In the genomic region with DNA sequence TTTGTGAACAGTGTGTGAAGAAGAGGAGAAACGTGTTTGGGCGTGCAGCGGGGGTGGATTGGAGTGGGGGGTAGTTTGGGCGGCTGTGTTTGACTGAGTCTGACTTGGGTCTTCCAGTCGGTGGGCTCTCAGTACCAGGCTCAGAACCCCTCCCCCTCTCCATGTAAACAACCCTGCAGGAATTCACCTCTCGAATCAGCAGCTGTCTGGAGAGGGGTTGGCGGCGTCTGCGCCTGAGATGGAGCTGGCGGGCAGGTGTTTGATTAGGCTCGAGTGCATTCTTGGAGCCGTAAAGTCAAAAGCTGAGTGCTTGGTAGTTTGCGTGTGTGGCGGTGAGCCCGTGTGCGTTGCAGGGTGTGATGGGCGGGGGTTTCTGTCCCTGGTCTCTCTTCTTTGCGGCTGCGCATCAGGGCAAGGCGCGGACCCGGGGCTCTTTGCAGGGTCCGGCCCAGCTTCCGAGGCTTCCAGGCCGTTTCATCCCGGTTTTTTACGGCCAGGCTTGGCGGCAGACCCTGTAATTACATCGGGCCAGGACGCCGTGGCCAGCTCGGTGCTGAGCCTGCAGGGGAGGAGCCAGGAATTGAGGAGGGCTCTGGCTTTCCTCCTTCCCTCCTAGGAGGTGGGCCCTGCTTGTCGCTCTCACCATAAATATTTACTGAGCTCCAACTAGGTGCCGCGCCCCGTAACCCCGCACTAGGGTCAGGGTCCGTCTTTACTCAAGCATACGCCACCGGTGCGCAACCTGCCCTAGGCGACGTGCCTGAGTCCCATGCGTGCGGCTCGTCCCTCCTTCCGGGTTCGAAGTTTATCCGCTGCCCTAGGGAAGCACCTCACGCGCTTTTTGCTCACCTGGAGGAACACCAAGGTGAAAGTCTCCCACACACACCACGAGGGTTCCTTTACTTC, we compare ENCODE assay signal across 7 mouse cellular contexts. TPM values are rescaled to one million over a fixed set of nuclear protein-coding genes. Genes with fewer than 3 reads are reported as not detected.
DNase-seq lines count a peak whose midpoint lies in the region; ATAC-seq lines count a peak whose summit lies in the region.

A gene (minus strand): TSS at position 537 of the 906 bp plus-strand sequence.

- H3K9ac ChIP-seq in embryonic facial prominence, embryonic 15.5 days = peak within 1 kb of the TSS; percentile 40

- H3K4me2 ChIP-seq in embryonic facial prominence, embryonic 15.5 days (replicated peaks) = peak within 1 kb of the TSS; percentile 95

- H3K27ac ChIP-seq in embryonic facial prominence, embryonic 15.5 days (replicated peaks) = peak within 1 kb of the TSS; percentile 91

- WGBS in embryonic facial prominence, embryonic 15.5 days = under 1% methylated on average over 52 of the region's 52 CpGs

- no peaks in the 10 kb centered on the region for H3K9me3 ChIP-seq in embryonic facial prominence, embryonic 15.5 days (replicated peaks)

- H3K36me3 ChIP-seq in embryonic facial prominence, embryonic 15.5 days = peaks cover 5% of the 10 kb centered on the region; the same call in 1 of the 2 replicates

- peaks cover 66% of the 10 kb centered on the region for H3K4me1 ChIP-seq in embryonic facial prominence, embryonic 15.5 days

- ATAC-seq in embryonic facial prominence, embryonic 15.5 days (ENCODE audit: insufficient number of reproducible peaks, low FRiP score, low TSS enrichment, low read depth) = no peak

- peak; percentile 54 for DNase-seq in ES-CJ7 (ENCODE audit: low read depth, low spot score)
- peak; percentile 65 for DNase-seq in adrenal gland, postnatal 10 days
- DNase-seq in heart, postnatal 14 days = peak; percentile 71 to 73
- DNase-seq in kidney, postnatal 4 days = peak; percentile 78 to 84
- DNase-seq in lung, postnatal 36 days = peak; percentile 89
- DNase-seq in skeletal muscle tissue, adult 2 months (ENCODE audit: low read depth, low spot score) = peak; percentile 43

- peak within 1 kb of the TSS; percentile 64 for H3K4me3 ChIP-seq in embryonic facial prominence, embryonic 15.5 days (replicated peaks)

- H3K27me3 ChIP-seq in embryonic facial prominence, embryonic 15.5 days = no peaks in the 10 kb centered on the region

- intact Hi-C loops in heart, postnatal 14 days (cut with DNase I) = no loop called here

RNA-seq across cellular contexts. Expression of the gene that starts here (rescaled TPM):
- 10 to 100 TPM; 25.0 to 34.3 TPM for total RNA-seq in adrenal gland, postnatal 10 days (2021)
- 55.8 and 57.4 TPM in 2 replicates for polyA plus RNA-seq in embryonic facial prominence, embryonic 15.5 days (2015; fragmentation: Nextera tagmentation; extraction: Ambion mirVana)
- 10 to 100 TPM; 32.4 to 34.0 TPM for total RNA-seq in heart, postnatal 14 days (2021)
